Mouse (Mus musculus) lung, postnatal 0 days (tissue): ENCODE measurements around the gene Dnah7c.

Experiments used
- CTCF ChIP-seq: IDR thresholded peaks from 2 replicates; pipeline ENCODE4 v1.5.1; 2016; ENCODE audit warnings: antibody characterized with exemption, mild to moderate bottlenecking
- EP300 ChIP-seq: IDR thresholded peaks from 2 replicates; pipeline ENCODE4 v1.6.1; 2016; ENCODE audit warnings: antibody characterized with exemption, mild to moderate bottlenecking, control low read depth

DNA sequence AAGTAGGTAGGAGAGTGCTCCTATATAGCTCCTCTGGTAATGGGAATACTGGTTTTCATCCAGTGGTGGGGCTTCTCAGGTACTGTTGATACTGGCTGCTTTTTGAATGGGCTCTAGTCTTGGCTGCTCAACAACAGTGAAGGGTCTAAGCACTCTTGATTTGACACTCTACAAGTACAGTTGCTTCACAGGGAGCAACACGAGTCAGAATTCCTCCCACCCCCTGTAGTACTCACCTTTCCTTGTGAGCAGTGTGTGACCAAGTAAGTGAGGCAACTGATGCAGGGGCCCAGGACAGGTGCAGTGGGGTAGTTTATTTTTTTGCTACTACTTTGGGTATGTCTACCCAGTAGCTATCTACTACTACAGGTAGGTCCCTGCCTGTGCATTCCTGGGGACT is 379.7 kb downstream of the Dnah7c start:
- TF ChIP-seq CTCF = no peak
- no peak for TF ChIP-seq EP300
